Mouse (Mus musculus): ENCODE data around the gene Rnf220. TPM values are rescaled to one million over a fixed set of nuclear protein-coding genes. Genes with fewer than 3 reads are reported as not detected.

Rnf220 gene
- polyA plus RNA-seq, 1 experiment = 112 TPM

GRCm38 (mm10) chr4:117427540-117427939, 69.3 kb downstream of the Rnf220 start:
- peak; percentile 75 for TF ChIP-seq GATA1 (IDR thresholded peaks at IDR 0.05; ENCODE audit: low read length)

- no peak for TF ChIP-seq GATA1 (IDR thresholded peaks at IDR 0.05; ENCODE audit: low read length)
These were observed 75.8 kb downstream of the Rnf220 start for GRCm38 (mm10) chr4:117421077-117421476.

- no peak for TF ChIP-seq GATA1 (IDR thresholded peaks at IDR 0.05; ENCODE audit: low read length)
These were observed 80.0 kb downstream of the Rnf220 start for GRCm38 (mm10) chr4:117416827-117417226.

- no peak for TF ChIP-seq GATA1 (IDR thresholded peaks at IDR 0.05; ENCODE audit: low read length)
These were observed 86.8 kb downstream of the Rnf220 start for GRCm38 (mm10) chr4:117410049-117410410.

GRCm38 (mm10) chr4:117409144-117410048, 87.5 kb downstream of the Rnf220 start:
- TF ChIP-seq GATA1 (IDR thresholded peaks at IDR 0.05; ENCODE audit: low read length) = no peak

GRCm38 (mm10) chr4:117407945-117408344, 88.9 kb downstream of the Rnf220 start:
- no peak for TF ChIP-seq GATA1 (IDR thresholded peaks at IDR 0.05; ENCODE audit: low read length)

- TF ChIP-seq GATA1 (IDR thresholded peaks at IDR 0.05; ENCODE audit: low read length) = no peak
These were observed 90.9 kb downstream of the Rnf220 start for GRCm38 (mm10) chr4:117405999-117406398.

GRCm38 (mm10) chr4:117405211-117405610, 91.6 kb downstream of the Rnf220 start:
- no peak for TF ChIP-seq GATA1 (IDR thresholded peaks at IDR 0.05; ENCODE audit: low read length)

GRCm38 (mm10) chr4:117403411-117403810, 93.4 kb downstream of the Rnf220 start:
- no peak for TF ChIP-seq GATA1 (IDR thresholded peaks at IDR 0.05; ENCODE audit: low read length)

- no peak for TF ChIP-seq GATA1 (IDR thresholded peaks at IDR 0.05; ENCODE audit: low read length)
These were observed 99.7 kb downstream of the Rnf220 start for GRCm38 (mm10) chr4:117397128-117397527.

GRCm38 (mm10) chr4:117393027-117393426, 103.8 kb downstream of the Rnf220 start:
- TF ChIP-seq GATA1 (IDR thresholded peaks at IDR 0.05; ENCODE audit: low read length) = no peak

GRCm38 (mm10) chr4:117392391-117392790, 104.5 kb downstream of the Rnf220 start:
- no peak for TF ChIP-seq GATA1 (IDR thresholded peaks at IDR 0.05; ENCODE audit: low read length)

- TF ChIP-seq GATA1 (IDR thresholded peaks at IDR 0.05; ENCODE audit: low read length) = no peak
These were observed 104.9 kb downstream of the Rnf220 start for GRCm38 (mm10) chr4:117391966-117392365.

- TF ChIP-seq GATA1 (IDR thresholded peaks at IDR 0.05; ENCODE audit: low read length) = no peak
These were observed 105.7 kb downstream of the Rnf220 start for GRCm38 (mm10) chr4:117390850-117391795.

- TF ChIP-seq GATA1 (IDR thresholded peaks at IDR 0.05; ENCODE audit: low read length) = no peak
These were observed 107.4 kb downstream of the Rnf220 start for GRCm38 (mm10) chr4:117389264-117390054.
